Mouse (Mus musculus) ES-CJ7 (cell line): ENCODE results near the gene Tap1.
"Not testable (repeated sequence)": the region's sequence is repeated elsewhere in the genome, so short reads cannot be mapped to it uniquely, and the experiment has no call there.

Source experiments
- DNase-seq: peaks from one replicate; pipeline ENCODE4 v3.0.0; 2011; ENCODE audit warnings: low read depth, low spot score

The Tap1 gene

GRCm38 (mm10) chr17:34204303-34205010 lies 17.1 kb downstream of the Tap1 start:
- DNase-seq: peak; percentile 71

- DNase-seq: no peak
Observed at GRCm38 (mm10) chr17:34205021-34205745, 17.8 kb downstream of the Tap1 start.

GRCm38 (mm10) chr17:34205746-34206176 lies 18.4 kb downstream of the Tap1 start:
- DNase-seq: peak; percentile 61

- DNase-seq: no peak
Observed at GRCm38 (mm10) chr17:34206731-34207130, 19.4 kb downstream of the Tap1 start.

- DNase-seq: no peak
Observed at GRCm38 (mm10) chr17:34207456-34207855, 20.1 kb downstream of the Tap1 start.

- no peak for DNase-seq
Observed at GRCm38 (mm10) chr17:34207866-34208265, 20.5 kb downstream of the Tap1 start.

- DNase-seq: no peak
Observed at GRCm38 (mm10) chr17:34208421-34208820, 21.1 kb downstream of the Tap1 start.

GRCm38 (mm10) chr17:34209680-34210079 lies 22.3 kb downstream of the Tap1 start:
- DNase-seq: peak; percentile 53

- DNase-seq: no peak
Observed at GRCm38 (mm10) chr17:34210599-34210998, 23.2 kb downstream of the Tap1 start.

- no peak for DNase-seq
Observed at GRCm38 (mm10) chr17:34211746-34212365, 24.5 kb downstream of the Tap1 start.

- no peak for DNase-seq
Observed at GRCm38 (mm10) chr17:34213936-34214335, 26.6 kb downstream of the Tap1 start.

- no peak for DNase-seq
Observed at GRCm38 (mm10) chr17:34215176-34215575, 27.8 kb downstream of the Tap1 start.

GRCm38 (mm10) chr17:34217216-34217928 lies 30.0 kb downstream of the Tap1 start:
- DNase-seq: no peak

GRCm38 (mm10) chr17:34217986-34218385 lies 30.6 kb downstream of the Tap1 start:
- DNase-seq: no peak

GRCm38 (mm10) chr17:34218675-34219074 lies 31.3 kb downstream of the Tap1 start:
- DNase-seq: no peak

- not testable (repeated sequence) for DNase-seq
Observed at GRCm38 (mm10) chr17:34219096-34219495, 31.7 kb downstream of the Tap1 start.

GRCm38 (mm10) chr17:34219801-34220200 lies 32.4 kb downstream of the Tap1 start:
- not testable (repeated sequence) for DNase-seq

- DNase-seq: not testable (repeated sequence)
Observed at GRCm38 (mm10) chr17:34220401-34220800, 33.0 kb downstream of the Tap1 start.

- DNase-seq: no peak
Observed at GRCm38 (mm10) chr17:34224816-34225215, 37.5 kb downstream of the Tap1 start.

- no peak for DNase-seq
Observed at GRCm38 (mm10) chr17:34225426-34225825, 38.1 kb downstream of the Tap1 start.

GRCm38 (mm10) chr17:34225911-34226310 lies 38.6 kb downstream of the Tap1 start:
- DNase-seq: not testable (repeated sequence)

- DNase-seq: not testable (repeated sequence)
Observed at GRCm38 (mm10) chr17:34230971-34231370, 43.6 kb downstream of the Tap1 start.
